19 mouse cellular contexts compared by ENCODE assay signal in genomic region chr11:59423010-59423588, GRCm38 (mm10). TPM values are rescaled to one million over a fixed set of nuclear protein-coding genes. Genes with fewer than 3 reads are reported as not detected.
DNase-seq lines count a peak whose midpoint lies in the region; ATAC-seq and TF ChIP-seq lines count a peak whose summit lies in the region.
"Had no signal": no experiment of that assay in that cellular context is flagged by ENCODE, and none has a peak within 500 bp of the region (broad histone marks: within the 10 kb centered on the region; RNA-seq: fewer than 3 reads in every experiment).

No protein-coding gene starts in this region.

- no peak overlapping the region for H3K4me2 ChIP-seq in heart, embryonic 13.5 days
- H3K4me2 ChIP-seq in heart, embryonic 12.5 days = no peak overlapping the region
- H3K4me2 ChIP-seq: neural tube, embryonic 15.5 days had no signal

- H3K4me1 ChIP-seq in heart, embryonic 13.5 days = peaks cover 23% of the 10 kb centered on the region
- H3K4me1 ChIP-seq in heart, embryonic 12.5 days (replicated peaks) = peaks cover 15% of the 10 kb centered on the region
- H3K4me1 ChIP-seq in embryonic fibroblast, embryonic 13.5 days (ENCODE audit: control insufficient read depth, insufficient read depth, low read length) = peaks cover 22% of the 10 kb centered on the region

- no peaks in the 10 kb centered on the region for H3K27me3 ChIP-seq in heart, embryonic 13.5 days (replicated peaks)
- no peaks in the 10 kb centered on the region for H3K27me3 ChIP-seq in heart, embryonic 12.5 days (replicated peaks)
- H3K27me3 ChIP-seq: neural tube, embryonic 15.5 days had no signal

- no peak for TF ChIP-seq CTCF in embryonic fibroblast, embryonic 13.5 days (IDR thresholded peaks at IDR 0.05; ENCODE audit: borderline replicate concordance, insufficient read depth, low read length)

- DNase-seq in MN1 (ENCODE audit: low spot score) = peak; percentile 51
- peak; percentile 35 for DNase-seq in lung, postnatal 25 days (ENCODE audit: low spot score)
- DNase-seq in cerebellum, adult 18-20 months = no peak
- no peak for DNase-seq in left cerebral cortex, postnatal 25 days (ENCODE audit: low spot score in 2 of 2)
- no peak for DNase-seq in kidney, adult 11 months
- DNase-seq: cerebellum, adult 11-12 months; forebrain, postnatal 0 days; gastrocnemius, postnatal 10 days had no signal

- intact Hi-C loops in left cerebral cortex, postnatal 25 days (cut with DNase I) = no loop called here

- TF ChIP-seq POLR2A in embryonic fibroblast, embryonic 13.5 days (IDR thresholded peaks at IDR 0.05; ENCODE audit: low read depth, low read length) = no peak

- ATAC-seq in heart, embryonic 13.5 days (ENCODE audit: extremely low read depth, insufficient number of reproducible peaks, low FRiP score, low TSS enrichment) = no peak
- ATAC-seq in heart, embryonic 12.5 days (ENCODE audit: insufficient number of reproducible peaks, low FRiP score) = no peak
- ATAC-seq: forebrain, postnatal 0 days had no signal

- H3K4me3 ChIP-seq in heart, embryonic 13.5 days = no peak overlapping the region
- no peak overlapping the region for H3K4me3 ChIP-seq in heart, embryonic 12.5 days
- H3K4me3 ChIP-seq in embryonic fibroblast, embryonic 13.5 days (ENCODE audit: insufficient read depth, low read length) = no peak overlapping the region
- H3K4me3 ChIP-seq: erythroblast, embryonic 14.5 days; left cerebral cortex, adult 2 months; neural tube, embryonic 15.5 days had no signal

- peaks cover 95% of the 10 kb centered on the region for H3K36me3 ChIP-seq in heart, embryonic 13.5 days
- peaks cover 73% of the 10 kb centered on the region for H3K36me3 ChIP-seq in heart, embryonic 12.5 days

- 81% methylated on average over 5 of the region's 5 CpGs for WGBS in heart, embryonic 13.5 days
- WGBS in heart, embryonic 12.5 days = 79% methylated on average over 5 of the region's 5 CpGs

- H3K9ac ChIP-seq in heart, embryonic 13.5 days = peak overlapping the region; percentile 17; the same call in 1 of the 2 replicates
- H3K9ac ChIP-seq in heart, embryonic 12.5 days = no peak overlapping the region
- H3K9ac ChIP-seq: forebrain, postnatal 0 days; liver, embryonic 14.5 days; neural tube, embryonic 15.5 days had no signal

- H3K27ac ChIP-seq in heart, embryonic 13.5 days (replicated peaks) = no peak overlapping the region
- H3K27ac ChIP-seq in heart, embryonic 12.5 days (ENCODE audit: poor library complexity, severe bottlenecking) = no peak overlapping the region
- 0 out of 2 replicates have a peak overlapping the region, but pooled peaks have one; percentile 23 for H3K27ac ChIP-seq in embryonic fibroblast, embryonic 13.5 days (ENCODE audit: insufficient read depth, low read length)
- H3K27ac ChIP-seq: left cerebral cortex, adult 2 months; liver, embryonic 14.5 days; neural tube, embryonic 15.5 days had no signal

- H3K9me3 ChIP-seq in heart, embryonic 13.5 days = no peaks in the 10 kb centered on the region
- no peaks in the 10 kb centered on the region for H3K9me3 ChIP-seq in heart, embryonic 12.5 days (replicated peaks)
- H3K9me3 ChIP-seq: neural tube, embryonic 15.5 days had no signal

RNA-seq across cellular contexts. Expression of gene Jmjd4, which starts 26.7 kb away (rescaled TPM):
- 10.5 and 11.9 TPM in 2 replicates for polyA plus RNA-seq in heart, embryonic 13.5 days (2015; fragmentation: Nextera tagmentation; extraction: Ambion mirVana)
- polyA plus RNA-seq in heart, embryonic 12.5 days (2016; fragmentation: Nextera tagmentation; extraction: Ambion mirVana) = 11.7 and 13.1 TPM in 2 replicates
- polyA plus RNA-seq in embryonic fibroblast, embryonic 13.5 days (2011; ENCODE audit: insufficient read length, low read depth, missing spikeins) = 7.2 and 9.1 TPM in 2 replicates
- total RNA-seq in left cerebral cortex, postnatal 25 days (2021) = 10 to 100 TPM; 28.4 to 28.9 TPM

RNA-seq across cellular contexts. Expression of gene Snap47, which starts 27.9 kb away (rescaled TPM):
- 94.3 and 102 TPM in 2 replicates for polyA plus RNA-seq in heart, embryonic 13.5 days (2015; fragmentation: Nextera tagmentation; extraction: Ambion mirVana)
- polyA plus RNA-seq in heart, embryonic 12.5 days (2016; fragmentation: Nextera tagmentation; extraction: Ambion mirVana) = 107 and 108 TPM in 2 replicates
- 90.8 and 91.0 TPM in 2 replicates for polyA plus RNA-seq in embryonic fibroblast, embryonic 13.5 days (2011; ENCODE audit: insufficient read length, low read depth, missing spikeins)
- 100 to 1,000 TPM; 384 to 420 TPM for total RNA-seq in left cerebral cortex, postnatal 25 days (2021)

RNA-seq across cellular contexts. Expression of gene Prss38, which starts 47.6 kb away (rescaled TPM):
- polyA plus RNA-seq in heart, embryonic 13.5 days (2015; fragmentation: Nextera tagmentation; extraction: Ambion mirVana) = not detected in 2 replicates
- polyA plus RNA-seq in heart, embryonic 12.5 days (2016; fragmentation: Nextera tagmentation; extraction: Ambion mirVana) = not detected in 2 replicates
- polyA plus RNA-seq in embryonic fibroblast, embryonic 13.5 days (2011; ENCODE audit: insufficient read length, low read depth, missing spikeins) = not detected in 2 replicates
- total RNA-seq in left cerebral cortex, postnatal 25 days (2021) = not detected
- total RNA-seq: forebrain, postnatal 0 days; gastrocnemius, postnatal 10 days; heart, postnatal 25 days; layer of hippocampus, adult 8-10 months; left cerebral cortex, adult 2 months; monocyte, adult 5-6 weeks had no signal
- polyA plus RNA-seq: erythroblast, embryonic 14.5 days; kidney, embryonic 16.5 days; liver, embryonic 14.5 days; neural tube, embryonic 15.5 days had no signal

RNA-seq across cellular contexts. Expression of gene Zfp867, which starts 49.2 kb away (rescaled TPM):
- 5.6 and 5.7 TPM in 2 replicates for polyA plus RNA-seq in heart, embryonic 13.5 days (2015; fragmentation: Nextera tagmentation; extraction: Ambion mirVana)
- 5.2 and 6.2 TPM in 2 replicates for polyA plus RNA-seq in heart, embryonic 12.5 days (2016; fragmentation: Nextera tagmentation; extraction: Ambion mirVana)
- polyA plus RNA-seq in embryonic fibroblast, embryonic 13.5 days (2011; ENCODE audit: insufficient read length, low read depth, missing spikeins) = 4.4 and 6.1 TPM in 2 replicates
- total RNA-seq in left cerebral cortex, postnatal 25 days (2021) = 1 to 10 TPM; 3.3 to 3.7 TPM
- polyA plus RNA-seq: erythroblast, embryonic 14.5 days had no signal

Comparison
In these comparisons a context has a peak if more than half of its experiments do, and no peak if none do; other contexts are left out.
1. DNase-seq: peak in MN1 (single experiment) and lung, postnatal 25 days (single experiment); none in cerebellum, adult 18-20 months (0 of 2), left cerebral cortex, postnatal 25 days (0 of 2) and kidney, adult 11 months (single experiment).